Mouse (Mus musculus) megakaryocyte-erythroid progenitor cell, adult 5-6 weeks (primary cell): Measurements from ENCODE around the gene Mreg. TPM values are rescaled to one million over a fixed set of nuclear protein-coding genes. Genes with fewer than 3 reads are reported as not detected.

Experiments
- ATAC-seq: replicated peaks from 2 replicates; pipeline ENCODE4 v1.8.0; 2016; ENCODE audit warnings: mild to moderate bottlenecking, inconsistent platforms; ENCODE audit not compliant: severe bottlenecking, poor library complexity, low FRiP score, low TSS enrichment
- total RNA-seq, 2 experiments: library from RNA; stranded (forward) in 1 of 2; stranded (reverse) in 1 of 2; fragments of 200-1000, 215-1000 nt in 1 of 2; fragments of >200 nt in 1 of 2; fragmentation: Nextera tagmentation in 1 of 2; gene quantifications; 2 replicates each; pipeline ENCODE4 v1.2.3; 2014 to 2017

Mreg gene
- total RNA-seq, 2 experiments from 2014 or later, result not detected

- no peak for ATAC-seq
Observed at GRCm38 (mm10) chr1:72160321-72160720, 51.8 kb downstream of the Mreg start.

DNA sequence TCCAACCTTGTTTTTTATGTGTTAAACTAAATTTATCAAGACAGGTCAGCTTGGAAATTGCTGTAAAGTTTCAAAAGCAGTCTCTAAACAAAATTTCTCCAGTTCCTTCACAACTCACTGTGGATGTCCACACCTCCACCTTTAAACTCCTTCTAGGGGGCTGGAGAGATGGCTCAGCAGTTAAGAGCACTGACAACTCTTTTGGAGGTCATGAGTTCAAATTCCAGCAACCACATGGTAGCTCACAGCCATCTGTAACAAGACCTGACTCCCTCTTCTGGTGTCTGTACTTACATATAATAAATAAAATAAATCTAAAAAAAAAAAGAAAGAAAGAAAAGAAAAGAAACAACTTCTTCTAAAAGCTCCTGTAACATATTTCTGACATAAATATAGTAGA is 67.1 kb downstream of the Mreg start:
- no peak for ATAC-seq

GRCm38 (mm10) chr1:72144426-72144825 is 67.7 kb downstream of the Mreg start:
- ATAC-seq, result no peak

DNA sequence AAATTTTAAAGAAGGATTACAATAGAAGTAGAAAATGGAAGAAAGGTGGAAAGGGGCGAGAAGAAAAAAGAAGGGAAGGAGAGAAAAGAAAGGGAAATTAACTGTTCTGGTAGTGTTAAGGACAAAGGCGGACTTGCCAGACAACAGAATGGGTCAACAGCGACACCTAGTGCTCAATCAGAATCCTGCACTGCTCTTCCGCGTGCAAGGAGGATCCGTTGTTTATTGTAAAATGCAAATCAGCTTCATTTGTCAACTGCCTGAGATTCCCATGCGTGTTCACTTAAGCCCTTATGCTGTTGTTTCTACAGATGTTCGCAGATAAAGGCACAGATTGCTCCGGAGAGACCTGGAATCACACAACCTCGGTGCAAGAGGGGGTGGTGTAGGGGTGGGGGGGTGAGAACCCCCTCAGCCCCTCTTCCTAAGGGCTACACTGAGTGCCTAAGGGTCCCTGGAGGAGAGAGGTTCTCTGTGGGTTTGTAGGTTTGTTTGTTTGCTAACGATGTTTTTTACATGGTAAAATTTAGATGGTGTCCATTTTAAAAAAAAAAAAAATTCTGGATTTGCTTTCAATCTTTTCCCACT is 70.1 kb downstream of the Mreg start:
- ATAC-seq, result peak; percentile 97

DNA sequence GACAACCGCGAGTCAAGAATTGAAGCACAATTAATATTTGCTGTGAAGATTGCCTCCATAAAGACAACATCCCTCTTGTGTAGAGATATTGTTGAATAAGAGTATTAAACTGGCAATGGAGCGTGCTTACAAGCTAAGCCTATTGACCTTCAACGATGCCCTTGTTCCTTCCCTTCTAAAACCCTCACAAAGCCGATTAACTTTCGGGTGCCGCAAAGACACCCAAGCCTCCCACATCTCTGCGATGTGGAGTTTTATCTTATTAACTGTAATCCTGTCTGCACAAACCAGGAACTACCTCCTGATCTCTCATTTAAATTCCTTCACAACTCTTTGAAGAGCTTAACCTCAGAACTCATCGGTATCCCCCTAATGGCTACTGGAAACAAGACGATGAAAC is 76.0 kb downstream of the Mreg start:
- ATAC-seq, result no peak

- ATAC-seq, result no peak
Observed at GRCm38 (mm10) chr1:72134534-72134933, 77.6 kb downstream of the Mreg start.

GRCm38 (mm10) chr1:72123434-72124297 is 88.4 kb downstream of the Mreg start:
- ATAC-seq, result peak; percentile 83

DNA sequence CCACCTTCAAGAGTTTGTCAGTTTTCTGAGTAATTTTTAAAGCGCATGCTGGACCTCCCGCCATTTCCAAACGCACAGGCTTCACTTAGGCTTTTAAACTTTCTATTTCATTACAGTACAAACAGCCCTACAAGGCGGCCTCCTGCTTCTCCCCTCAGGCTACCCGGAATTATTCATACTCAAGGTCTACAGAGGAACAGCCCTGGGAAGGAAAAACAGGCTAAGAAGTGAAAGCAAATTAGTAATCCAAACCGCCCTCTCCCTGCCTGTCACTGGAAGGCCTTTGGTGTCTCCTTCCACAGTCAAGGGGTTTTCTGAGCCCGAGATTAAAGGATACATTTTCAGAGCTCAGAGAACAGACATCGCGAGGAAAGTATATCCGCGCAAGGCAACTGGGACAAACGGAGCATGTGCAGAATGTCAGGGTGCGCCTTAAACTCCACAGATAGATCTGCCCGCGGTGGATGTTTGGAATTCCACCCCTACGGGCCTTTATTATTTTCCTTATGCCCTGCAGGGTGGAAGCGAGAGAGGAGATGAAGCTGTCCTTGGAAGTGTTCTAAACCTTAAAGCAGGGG is 90.4 kb downstream of the Mreg start:
- ATAC-seq, result no peak

DNA sequence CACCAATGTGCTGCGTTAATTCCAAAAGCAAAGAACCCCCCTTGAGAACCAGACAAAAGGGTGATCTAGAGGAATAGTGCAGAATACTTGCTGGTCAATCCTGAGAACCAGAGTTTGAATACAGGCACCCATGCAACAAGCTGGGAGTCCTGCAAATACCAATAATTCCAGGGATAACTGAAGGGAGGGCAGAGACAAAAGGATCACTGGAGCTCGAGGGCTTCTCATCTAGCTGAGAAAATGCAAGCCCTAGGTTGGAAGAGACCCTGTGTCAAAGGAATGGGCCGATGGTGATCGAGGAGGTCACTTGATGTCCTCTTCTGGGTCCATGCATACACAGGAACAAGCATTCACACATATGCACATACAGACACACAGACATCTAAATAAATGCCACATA is 92.1 kb downstream of the Mreg start:
- ATAC-seq, result no peak

DNA sequence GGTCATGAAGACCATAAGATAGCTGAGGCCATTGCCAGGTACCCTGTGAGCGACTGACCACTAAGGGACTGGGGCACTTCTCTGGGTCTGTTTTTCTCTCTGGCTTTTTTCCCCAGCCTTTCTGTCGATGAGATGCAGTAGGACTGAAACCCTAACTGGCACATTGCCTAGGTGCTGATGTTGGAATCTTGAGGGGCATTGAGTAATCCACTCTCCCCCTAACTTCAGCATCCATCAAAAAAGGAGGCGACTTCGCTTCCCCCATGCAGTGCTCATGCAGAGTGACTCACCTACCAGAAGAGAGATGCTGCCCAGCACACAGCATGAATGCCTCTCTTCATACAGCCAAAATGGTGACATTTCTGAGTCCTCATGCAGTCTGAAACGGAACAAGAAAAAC is 97.9 kb downstream of the Mreg start:
- no peak for ATAC-seq

Other genes with a start within 250 kb of the Mreg start
- gene Pecr, start 72.0 kb upstream of the Mreg start, total RNA-seq (2014; fragmentation: Nextera tagmentation), result 16.5 and 18.1 TPM in 2 replicates
- gene Pecr, start 72.0 kb upstream of the Mreg start, total RNA-seq (2017), result 13.3 and 23.8 TPM in 2 replicates
- not detected in 2 replicates for gene Tmem169, start 72.1 kb upstream of the Mreg start, total RNA-seq (2014; fragmentation: Nextera tagmentation)
- gene Tmem169, start 72.1 kb upstream of the Mreg start, total RNA-seq (2017), result 0.08 TPM in 1 of 2 replicates, not detected in the other
- 39.9 and 42.5 TPM in 2 replicates for gene Xrcc5, start 95.1 kb upstream of the Mreg start, total RNA-seq (2014; fragmentation: Nextera tagmentation)
- gene Xrcc5, start 95.1 kb upstream of the Mreg start, total RNA-seq (2017), result 72.9 and 78.9 TPM in 2 replicates